Mouse (Mus musculus): Measurements from ENCODE around the gene Eif4g3.
"Not testable (repeated sequence)": the region's sequence is repeated elsewhere in the genome, so short reads cannot be mapped to it uniquely, and the experiment has no call there.

Eif4g3 gene

GRCm38 (mm10) chr4:137992890-137993289 lies at the start of gene Eif4g3:
Eif4g3 (plus strand) TSS chr4:137993022.
- no peak for DNase-seq (ENCODE audit: extremely low spot score)

- DNase-seq (ENCODE audit: extremely low spot score) = no peak
Measured at GRCm38 (mm10) chr4:137943540-137943939, 49.3 kb upstream of the Eif4g3 start.

- DNase-seq (ENCODE audit: extremely low spot score) = no peak
Measured at GRCm38 (mm10) chr4:137945376-137945775, 47.4 kb upstream of the Eif4g3 start.

GRCm38 (mm10) chr4:137946419-137946818 lies 46.4 kb upstream of the Eif4g3 start:
- no peak for DNase-seq (ENCODE audit: extremely low spot score)

GRCm38 (mm10) chr4:137952840-137953239 lies 40.0 kb upstream of the Eif4g3 start:
- DNase-seq (ENCODE audit: extremely low spot score) = peak; percentile 70

- DNase-seq (ENCODE audit: extremely low spot score) = no peak
Measured at GRCm38 (mm10) chr4:137954184-137954583, 38.6 kb upstream of the Eif4g3 start.

- no peak for DNase-seq (ENCODE audit: extremely low spot score)
Measured at GRCm38 (mm10) chr4:137954926-137955396, 37.9 kb upstream of the Eif4g3 start.

GRCm38 (mm10) chr4:137956260-137956659 lies 36.6 kb upstream of the Eif4g3 start:
- no peak for DNase-seq (ENCODE audit: extremely low spot score)

- DNase-seq (ENCODE audit: extremely low spot score) = no peak
Measured at GRCm38 (mm10) chr4:137959889-137960665, 32.7 kb upstream of the Eif4g3 start.

GRCm38 (mm10) chr4:137960757-137961156 lies 32.1 kb upstream of the Eif4g3 start:
- no peak for DNase-seq (ENCODE audit: extremely low spot score)

GRCm38 (mm10) chr4:137962643-137963350 lies 30.0 kb upstream of the Eif4g3 start:
- DNase-seq (ENCODE audit: extremely low spot score) = no peak

- DNase-seq (ENCODE audit: extremely low spot score) = no peak
Measured at GRCm38 (mm10) chr4:137963431-137963830, 29.4 kb upstream of the Eif4g3 start.

- peak; percentile 64 for DNase-seq (ENCODE audit: extremely low spot score)
Measured at GRCm38 (mm10) chr4:137963881-137964584, 28.8 kb upstream of the Eif4g3 start.

GRCm38 (mm10) chr4:137964585-137964930 lies 28.3 kb upstream of the Eif4g3 start:
- no peak for DNase-seq (ENCODE audit: extremely low spot score)

GRCm38 (mm10) chr4:137968203-137968602 lies 24.6 kb upstream of the Eif4g3 start:
- DNase-seq (ENCODE audit: extremely low spot score) = peak; percentile 78

GRCm38 (mm10) chr4:137970623-137971199 lies 22.1 kb upstream of the Eif4g3 start:
- not testable (repeated sequence) for DNase-seq (ENCODE audit: extremely low spot score)

GRCm38 (mm10) chr4:137974856-137975432 lies 17.9 kb upstream of the Eif4g3 start:
- DNase-seq (ENCODE audit: extremely low spot score) = not testable (repeated sequence)

GRCm38 (mm10) chr4:137979066-137979644 lies 13.7 kb upstream of the Eif4g3 start:
- not testable (repeated sequence) for DNase-seq (ENCODE audit: extremely low spot score)

- DNase-seq (ENCODE audit: extremely low spot score) = no peak
Measured at GRCm38 (mm10) chr4:137982869-137983268, 10.0 kb upstream of the Eif4g3 start.

- DNase-seq (ENCODE audit: extremely low spot score) = no peak
Measured at GRCm38 (mm10) chr4:137984212-137984611, 8.6 kb upstream of the Eif4g3 start.

GRCm38 (mm10) chr4:137984746-137985145 lies 8.1 kb upstream of the Eif4g3 start:
- DNase-seq (ENCODE audit: extremely low spot score) = no peak

Measured in embryo, embryonic 9.5 days (tissue).